In the genomic region with DNA sequence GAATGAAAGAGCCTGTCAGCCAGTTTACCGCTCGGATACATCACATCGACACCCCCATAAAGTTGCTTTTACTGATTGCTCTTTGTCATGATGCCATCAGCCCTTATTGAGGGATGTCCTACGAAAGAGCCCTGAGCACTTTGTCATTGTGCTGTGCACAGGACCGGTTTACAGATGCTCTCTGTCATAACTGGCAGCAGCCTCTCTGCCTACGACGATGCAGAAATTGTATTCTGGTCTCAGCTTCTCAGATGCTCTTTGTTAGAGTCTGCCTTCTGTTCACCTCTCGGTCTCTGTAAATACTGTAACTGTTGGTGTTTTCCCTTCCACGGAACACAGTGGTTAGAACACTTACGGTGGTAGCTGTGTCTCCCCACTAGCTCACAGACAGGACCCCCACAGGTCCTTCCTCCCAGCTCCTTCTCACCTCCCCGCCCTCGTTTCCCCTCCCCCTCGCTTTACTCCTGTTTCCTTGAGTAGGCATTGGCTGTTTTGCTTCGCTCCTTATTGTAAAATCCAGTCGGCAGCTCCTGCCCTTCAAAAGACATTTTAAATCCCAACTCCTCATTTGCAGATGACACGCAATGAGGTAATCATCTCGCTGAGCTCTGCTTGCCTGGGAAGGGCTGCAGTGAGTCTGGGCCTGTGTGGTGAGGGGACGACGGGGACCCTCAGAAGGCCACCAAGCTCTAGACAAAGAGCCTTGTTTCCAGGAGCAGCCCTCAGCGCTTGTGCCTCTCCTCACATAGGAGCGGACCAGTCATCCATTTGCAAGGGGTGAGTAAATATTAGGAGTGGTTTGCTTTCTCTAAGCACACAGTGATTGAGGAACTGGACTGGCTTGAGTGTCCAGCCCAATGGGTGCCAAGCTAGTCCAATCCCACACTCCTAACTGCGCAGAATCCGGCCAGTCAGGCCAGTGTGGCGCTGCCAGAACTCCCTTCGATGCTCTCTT, we compare ENCODE assay signal across 11 mouse cellular contexts. TPM values are rescaled to one million over a fixed set of nuclear protein-coding genes. Genes with fewer than 3 reads are reported as not detected.
DNase-seq lines count a peak whose midpoint lies in the region; ATAC-seq lines count a peak whose summit lies in the region.
"Had no signal": no experiment of that assay in that cellular context is flagged by ENCODE, and none has a peak within 500 bp of the region (broad histone marks: within the 10 kb centered on the region; RNA-seq: fewer than 3 reads in every experiment).

No protein-coding gene starts in this region.

- H3K27ac ChIP-seq in hindbrain, embryonic 14.5 days, result peak overlapping the region; percentile 54; the same call in 1 of the 2 replicates
- peak overlapping the region; percentile 70 for H3K27ac ChIP-seq in stomach, embryonic 16.5 days (ENCODE audit: low read length)
- no peak overlapping the region for H3K27ac ChIP-seq in liver, embryonic 11.5 days (ENCODE audit: low read depth, low read length)
- H3K27ac ChIP-seq: limb, embryonic 15.5 days had no signal

- H3K4me1 ChIP-seq in hindbrain, embryonic 14.5 days (replicated peaks; ENCODE audit: control insufficient read depth, insufficient read depth, low read length), result peaks cover 7% of the 10 kb centered on the region; the same call in 1 of the 2 replicates
- peaks cover 21% of the 10 kb centered on the region for H3K4me1 ChIP-seq in stomach, embryonic 16.5 days (ENCODE audit: control insufficient read depth, insufficient read depth, low read length)
- H3K4me1 ChIP-seq in liver, embryonic 11.5 days (replicated peaks; ENCODE audit: control insufficient read depth, insufficient read depth, low read length), result peaks cover 3% of the 10 kb centered on the region; the same call in 1 of the 2 replicates

- 58% methylated on average over 25 of the region's 25 CpGs for WGBS in hindbrain, embryonic 14.5 days
- WGBS in stomach, embryonic 16.5 days, result 38% methylated on average over 25 of the region's 25 CpGs
- WGBS in liver, embryonic 11.5 days, result 47% methylated on average over 25 of the region's 25 CpGs

- H3K9ac ChIP-seq in hindbrain, embryonic 14.5 days, result peak overlapping the region; percentile 2; the same call in 1 of the 2 replicates
- H3K9ac ChIP-seq in stomach, embryonic 16.5 days (ENCODE audit: low read length), result peak overlapping the region; percentile 3; the same call in 1 of the 2 replicates
- H3K9ac ChIP-seq in liver, embryonic 11.5 days (ENCODE audit: low read depth, low read length), result no peak overlapping the region
- H3K9ac ChIP-seq: limb, embryonic 15.5 days had no signal

- no peak overlapping the region for H3K4me3 ChIP-seq in hindbrain, embryonic 14.5 days (replicated peaks; ENCODE audit: low read length)
- no peak overlapping the region for H3K4me3 ChIP-seq in stomach, embryonic 16.5 days (replicated peaks; ENCODE audit: low read length)
- H3K4me3 ChIP-seq in liver, embryonic 11.5 days (ENCODE audit: low read depth, low read length), result no peak overlapping the region
- H3K4me3 ChIP-seq: limb, embryonic 15.5 days had no signal

- no peaks in the 10 kb centered on the region for H3K36me3 ChIP-seq in hindbrain, embryonic 14.5 days (replicated peaks; ENCODE audit: control insufficient read depth, insufficient read depth)
- H3K36me3 ChIP-seq in stomach, embryonic 16.5 days (ENCODE audit: control insufficient read depth, insufficient read depth, low read length), result no peaks in the 10 kb centered on the region
- H3K36me3 ChIP-seq in liver, embryonic 11.5 days (ENCODE audit: control insufficient read depth, insufficient read depth, low read length), result no peaks in the 10 kb centered on the region
- H3K36me3 ChIP-seq: limb, embryonic 15.5 days had no signal

- H3K9me3 ChIP-seq in hindbrain, embryonic 14.5 days (ENCODE audit: control insufficient read depth, low read length), result no peaks in the 10 kb centered on the region
- no peaks in the 10 kb centered on the region for H3K9me3 ChIP-seq in stomach, embryonic 16.5 days (replicated peaks; ENCODE audit: control insufficient read depth, low read length)
- no peaks in the 10 kb centered on the region for H3K9me3 ChIP-seq in liver, embryonic 11.5 days (ENCODE audit: control insufficient read depth, low read length)
- H3K9me3 ChIP-seq: limb, embryonic 15.5 days had no signal

- peak; percentile 51; the same call in 1 of the 2 replicates for ATAC-seq in hindbrain, embryonic 14.5 days (ENCODE audit: low FRiP score)
- ATAC-seq in stomach, embryonic 16.5 days (ENCODE audit: insufficient read depth, low FRiP score), result peak; percentile 73
- ATAC-seq in liver, embryonic 11.5 days (replicated peaks; ENCODE audit: low FRiP score), result no peak

- DNase-seq in layer of hippocampus, adult 11-12 months (ENCODE audit: low spot score), result peak; percentile 33
- no peak for DNase-seq in layer of hippocampus, postnatal 36 days
- no peak for DNase-seq in hindbrain, embryonic 14.5 days (ENCODE audit: low spot score)
- peak; percentile 42 for DNase-seq in lung, postnatal 14 days
- DNase-seq in adrenal gland, adult 18-20 months (ENCODE audit: low spot score in 2 of 2), result no peak
- DNase-seq in cerebellum, adult 9-10 months, result no peak
- no peak for DNase-seq in liver, embryonic 11.5 days (ENCODE audit: low spot score)
- DNase-seq: cerebellum, adult 11 months; heart, postnatal 36 days had no signal

- no peaks in the 10 kb centered on the region for H3K27me3 ChIP-seq in hindbrain, embryonic 14.5 days (ENCODE audit: control insufficient read depth, insufficient read depth, low read length)
- H3K27me3 ChIP-seq in stomach, embryonic 16.5 days (ENCODE audit: control insufficient read depth, insufficient read depth, low read length), result no peaks in the 10 kb centered on the region
- peaks cover 5% of the 10 kb centered on the region for H3K27me3 ChIP-seq in liver, embryonic 11.5 days (replicated peaks; ENCODE audit: control insufficient read depth, insufficient read depth, low read length)
- H3K27me3 ChIP-seq: limb, embryonic 15.5 days had no signal

- no peak overlapping the region; the same call in 1 of the 2 replicates for H3K4me2 ChIP-seq in hindbrain, embryonic 14.5 days (replicated peaks)
- H3K4me2 ChIP-seq in stomach, embryonic 16.5 days (ENCODE audit: low read depth, low read length), result peak overlapping the region; percentile 35
- no peak overlapping the region for H3K4me2 ChIP-seq in liver, embryonic 11.5 days
- H3K4me2 ChIP-seq: limb, embryonic 15.5 days had no signal

RNA-seq across cellular contexts. Expression of a gene that starts 6.6 kb away (rescaled TPM):
- 10 to 100 TPM in 1 of 2 experiments, 1 to 10 TPM in 1; 9.4 to 12.1 TPM for total RNA-seq in layer of hippocampus, postnatal 36 days (2021)
- 3.6 and 3.7 TPM in 2 replicates for polyA plus RNA-seq in hindbrain, embryonic 14.5 days (2014; fragmentation: Nextera tagmentation; extraction: Ambion mirVana)
- 4.6 and 4.9 TPM in 2 replicates for polyA plus RNA-seq in stomach, embryonic 16.5 days (2015; fragmentation: Nextera tagmentation; extraction: Ambion mirVana)
- total RNA-seq in adrenal gland, adult 18-20 months (2021), result 10 to 100 TPM; 24.3 to 28.0 TPM
- polyA plus RNA-seq in liver, embryonic 11.5 days (2014; fragmentation: Nextera tagmentation; extraction: Ambion mirVana), result 1.6 and 2.4 TPM in 2 replicates

Comparison
In these comparisons a context has a peak if more than half of its experiments do, and no peak if none do; other contexts are left out.
1. DNase-seq: peak in layer of hippocampus, adult 11-12 months (single experiment) and lung, postnatal 14 days (single experiment); none in layer of hippocampus, postnatal 36 days (0 of 2), hindbrain, embryonic 14.5 days (single experiment), adrenal gland, adult 18-20 months (0 of 2), cerebellum, adult 9-10 months (single experiment) and liver, embryonic 11.5 days (single experiment).